Mouse (Mus musculus): Measurements from ENCODE around the gene Apoc1.

Gene Apoc1

GRCm38 (mm10) chr7:19685374-19685773, 7.1 kb downstream of the Apoc1 start:
- DNase-seq (ENCODE audit: low spot score in 2 of 2) = no peak

- DNase-seq (ENCODE audit: low spot score in 2 of 2) = no peak
These were observed 8.7 kb downstream of the Apoc1 start for GRCm38 (mm10) chr7:19683771-19684201.

- DNase-seq (ENCODE audit: low spot score in 2 of 2) = no peak
These were observed 9.5 kb downstream of the Apoc1 start for GRCm38 (mm10) chr7:19682979-19683378.

- DNase-seq (ENCODE audit: low spot score in 2 of 2) = no peak
These were observed 11.2 kb downstream of the Apoc1 start, which contains the start of the genes Gm44805 and Apoc4 for GRCm38 (mm10) chr7:19681202-19681694. TSS of gene Gm44805 (minus strand) at chr7:19681423. TSS of gene Apoc4 (minus strand) at chr7:19681479.

GRCm38 (mm10) chr7:19680702-19681101, 11.8 kb downstream of the Apoc1 start:
- DNase-seq (ENCODE audit: low spot score in 2 of 2) = no peak

GRCm38 (mm10) chr7:19678901-19679300, 13.6 kb downstream of the Apoc1 start:
- DNase-seq (ENCODE audit: low spot score in 2 of 2) = no peak

- no peak for DNase-seq (ENCODE audit: low spot score in 2 of 2)
These were observed 14.6 kb downstream of the Apoc1 start, which contains the start of gene Apoc2 for GRCm38 (mm10) chr7:19677872-19678271. TSS of gene Apoc2 (minus strand) at chr7:19677941.

GRCm38 (mm10) chr7:19676662-19677061, 15.8 kb downstream of the Apoc1 start:
- no peak for DNase-seq (ENCODE audit: low spot score in 2 of 2)

GRCm38 (mm10) chr7:19675824-19676223, 16.6 kb downstream of the Apoc1 start:
- no peak for DNase-seq (ENCODE audit: low spot score in 2 of 2)

- DNase-seq (ENCODE audit: low spot score in 2 of 2) = no peak
These were observed 19.3 kb downstream of the Apoc1 start for GRCm38 (mm10) chr7:19673083-19673699.

- DNase-seq (ENCODE audit: low spot score in 2 of 2) = no peak
These were observed 20.9 kb downstream of the Apoc1 start for GRCm38 (mm10) chr7:19671511-19671910.

GRCm38 (mm10) chr7:19668947-19669721, 23.3 kb downstream of the Apoc1 start:
- peak; percentile 72 to 84 for DNase-seq (ENCODE audit: low spot score in 2 of 2)

- no peak for DNase-seq (ENCODE audit: low spot score in 2 of 2)
These were observed 25.0 kb downstream of the Apoc1 start for GRCm38 (mm10) chr7:19667434-19667833.

GRCm38 (mm10) chr7:19666750-19667149, 25.7 kb downstream of the Apoc1 start:
- DNase-seq (ENCODE audit: low spot score in 2 of 2) = no peak

- DNase-seq (ENCODE audit: low spot score in 2 of 2) = peak; percentile 94 to 96
These were observed 27.3 kb downstream of the Apoc1 start, which contains the start of gene Clptm1 for GRCm38 (mm10) chr7:19664955-19665841. TSS of gene Clptm1 (minus strand) at chr7:19665033.

- DNase-seq (ENCODE audit: low spot score in 2 of 2) = peak in 1 of 2 experiments; percentile 11
These were observed 28.0 kb downstream of the Apoc1 start for GRCm38 (mm10) chr7:19664455-19664954.

- DNase-seq (ENCODE audit: low spot score in 2 of 2) = peak in 1 of 2 experiments; percentile 12
These were observed 28.5 kb downstream of the Apoc1 start for GRCm38 (mm10) chr7:19663940-19664339.

- no peak for DNase-seq (ENCODE audit: low spot score in 2 of 2)
These were observed 39.8 kb downstream of the Apoc1 start for GRCm38 (mm10) chr7:19652614-19653013.

- no peak for DNase-seq (ENCODE audit: low spot score in 2 of 2)
These were observed 41.2 kb downstream of the Apoc1 start for GRCm38 (mm10) chr7:19651063-19651786.

GRCm38 (mm10) chr7:19641223-19641622, 51.2 kb downstream of the Apoc1 start:
- DNase-seq (ENCODE audit: low spot score in 2 of 2) = no peak

Measured in spleen, postnatal 14 days (tissue).